Comparison of ENCODE assay signal across 8 mouse cellular contexts in the genomic region with DNA sequence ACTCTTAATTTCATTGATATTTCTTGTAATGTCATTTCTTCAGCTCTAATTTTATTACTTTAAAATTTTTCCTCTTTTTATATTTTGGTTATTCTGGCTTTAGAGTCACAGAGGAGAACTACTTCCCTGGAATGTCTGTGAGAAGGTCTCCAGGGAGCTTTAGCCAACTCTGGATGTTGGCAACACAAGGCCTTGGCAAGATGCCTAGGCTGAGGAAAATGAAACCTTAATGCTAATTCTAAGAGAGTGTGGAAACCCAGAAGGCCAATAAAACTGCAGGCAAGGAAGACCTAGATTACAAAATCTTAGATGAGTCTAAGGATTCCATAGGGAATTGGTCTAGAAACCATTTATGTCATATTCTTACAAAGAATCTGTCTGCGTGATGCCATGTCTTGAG.
A peak's percentile ranks its signal among the peaks of the same experiment; 100 is the strongest.
DNase-seq lines count a peak whose midpoint lies in the region; TF ChIP-seq lines count a peak whose summit lies in the region.

No protein-coding gene starts in this region.

- TF ChIP-seq CTCF in brain, embryonic 14.5 days (IDR thresholded peaks at IDR 0.05; ENCODE audit: borderline replicate concordance, extremely low read depth, insufficient read depth, insufficient read length), result no peak

- TF ChIP-seq POLR2A in brain, embryonic 14.5 days (IDR thresholded peaks at IDR 0.05; ENCODE audit: borderline replicate concordance, extremely low read depth, insufficient read depth, insufficient read length, poor library complexity, severe bottlenecking), result no peak

- DNase-seq in cerebellum, postnatal 10 days, result peak; percentile 59 to 72
- DNase-seq in cerebellum, adult 9-11 months, result no peak
- peak; percentile 16 to 31 for DNase-seq in left cerebral cortex, adult 18-20 months (ENCODE audit: low spot score in 2 of 2)
- DNase-seq in left cerebral cortex, postnatal 36 days (ENCODE audit: low spot score in 2 of 2), result no peak
- peak; percentile 81 for DNase-seq in brain, embryonic 14.5 days (ENCODE audit: low read depth)
- peak; percentile 24 to 32 for DNase-seq in lung, adult 18-20 months
- DNase-seq in testis, postnatal 10 days (ENCODE audit: low spot score), result no peak
- no peak for DNase-seq in frontal cortex, postnatal 10 days (ENCODE audit: low spot score in 2 of 2)

- intact Hi-C loops in left cerebral cortex, postnatal 36 days (cut with DNase I), result no loop called here

Comparison
In these comparisons a context has a peak if more than half of its experiments do, and no peak if none do; other contexts are left out.
1. DNase-seq: peak in cerebellum, postnatal 10 days (2 of 2), left cerebral cortex, adult 18-20 months (2 of 2), brain, embryonic 14.5 days (single experiment) and lung, adult 18-20 months (2 of 2); none in cerebellum, adult 9-11 months (single experiment), left cerebral cortex, postnatal 36 days (0 of 2), testis, postnatal 10 days (single experiment) and frontal cortex, postnatal 10 days (0 of 2).